Mouse (Mus musculus): ENCODE measurements at regions not wholly inside any gene's neighbourhood (a gene's known extent, or its start where the extent isn't known, plus 50 kb on each side); places are given as distances from the start of the nearest gene placed in this dataset.

DNA sequence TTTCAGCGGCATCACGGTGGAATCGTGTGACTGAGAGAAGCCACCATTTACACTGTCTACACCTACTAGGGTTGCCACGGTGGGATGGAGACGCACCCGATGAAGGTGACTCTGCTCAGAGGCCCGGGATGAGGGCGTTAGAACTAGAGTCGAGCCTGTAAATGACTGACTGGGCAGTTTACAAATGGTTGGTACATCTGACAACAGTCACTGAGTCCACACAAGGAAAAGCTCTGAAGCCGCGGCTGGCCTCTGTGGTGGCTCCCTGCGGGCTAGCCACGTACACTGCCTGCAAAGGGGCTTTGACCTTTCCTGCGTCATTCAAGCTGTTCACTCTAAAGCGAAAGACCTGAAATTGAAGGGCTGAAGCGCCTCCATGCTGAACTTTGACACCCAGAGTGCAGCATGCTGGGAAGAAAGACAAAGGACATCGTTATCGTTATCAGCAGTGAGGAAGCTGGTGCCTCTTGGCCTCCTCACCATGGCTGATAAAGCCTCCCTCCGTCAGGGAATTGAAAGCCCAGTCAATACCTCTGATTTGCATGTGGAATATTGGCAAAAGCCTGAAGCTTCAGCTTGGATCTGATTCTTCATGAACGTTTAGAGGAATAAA is 462.1 kb upstream of the Arglu1 start:
- in situ Hi-C loops (cut with MboI; ENCODE audit: low pct_unique_long_range_greater_than_20kb in 1 of 2, low sequenced_read_pairs in 2 of 2, unreplicated experiment in 1 of 2): no loop called here

DNA sequence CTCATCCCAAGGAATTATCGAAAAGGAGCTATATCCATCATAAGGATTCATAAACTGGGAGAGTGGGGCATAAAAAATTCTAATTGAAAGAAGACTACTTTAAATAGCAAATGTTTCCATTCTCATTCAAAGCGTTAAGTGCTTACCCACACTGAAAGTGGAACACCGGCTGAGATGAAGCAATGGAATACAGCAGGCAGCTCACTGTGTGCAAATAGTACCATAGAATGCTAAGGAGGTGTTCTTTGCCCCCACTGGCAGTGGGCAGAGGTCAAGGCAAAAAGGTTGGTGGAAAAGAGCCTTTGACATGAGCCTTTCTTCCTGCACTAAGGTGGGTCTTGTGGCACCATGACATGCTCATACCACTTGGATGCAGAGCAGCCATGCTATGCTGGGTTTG is 454.0 kb upstream of the Arglu1 start:
- in situ Hi-C loops (cut with MboI; ENCODE audit: low pct_unique_long_range_greater_than_20kb in 1 of 2, low sequenced_read_pairs in 2 of 2, unreplicated experiment in 1 of 2): no loop called here

DNA sequence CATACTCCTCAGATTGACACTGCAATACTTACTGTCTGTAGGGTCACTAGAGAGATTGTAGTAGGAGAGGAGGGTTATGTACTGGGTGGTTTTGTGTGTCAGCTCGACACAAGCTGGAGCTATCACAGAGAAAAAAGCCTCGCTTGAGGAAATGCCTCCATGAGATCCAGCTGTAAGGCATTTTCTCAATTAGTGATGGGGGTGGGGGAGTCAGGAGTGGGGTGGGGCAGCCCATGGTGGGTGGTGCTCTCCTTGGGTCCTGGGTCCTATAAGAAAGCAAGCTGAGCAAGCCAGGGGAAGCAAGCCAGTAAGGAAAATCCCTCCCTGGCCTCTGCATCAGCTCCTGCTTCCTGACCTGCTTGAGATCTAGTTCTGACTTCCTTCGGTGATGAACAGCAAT is 449.5 kb upstream of the Arglu1 start:
- in situ Hi-C loops (cut with MboI; ENCODE audit: low pct_unique_long_range_greater_than_20kb in 1 of 2, low sequenced_read_pairs in 2 of 2, unreplicated experiment in 1 of 2): no loop called here

DNA sequence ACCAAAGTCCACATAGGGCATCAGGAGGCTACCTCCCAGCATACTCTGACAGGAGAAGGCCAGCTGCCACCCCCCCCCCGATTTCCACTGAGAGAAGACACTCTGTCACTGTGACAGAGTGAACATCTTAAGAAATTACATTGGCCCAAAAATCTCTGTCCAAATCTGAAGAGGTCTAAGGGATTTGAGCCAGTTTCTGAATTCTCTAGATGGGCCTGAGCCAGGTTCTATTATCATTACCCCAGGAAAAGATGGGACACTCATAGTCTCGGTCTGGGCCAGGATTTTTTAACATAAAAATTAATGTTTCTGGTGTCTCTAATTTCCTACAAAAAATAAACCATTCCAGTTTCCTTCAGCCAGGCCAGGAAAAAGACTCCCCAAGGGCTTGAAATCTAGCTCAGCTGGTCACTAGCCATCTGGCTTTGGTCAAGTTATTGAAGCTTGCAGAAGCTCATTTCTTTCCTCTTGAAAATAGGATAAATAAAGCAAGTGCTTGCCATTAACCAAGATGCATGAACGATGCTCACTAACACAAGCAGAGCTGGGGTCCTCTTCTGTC is 448.8 kb upstream of the Arglu1 start:
- in situ Hi-C loops (cut with MboI; ENCODE audit: low pct_unique_long_range_greater_than_20kb in 1 of 2, low sequenced_read_pairs in 2 of 2, unreplicated experiment in 1 of 2): no loop called here

DNA sequence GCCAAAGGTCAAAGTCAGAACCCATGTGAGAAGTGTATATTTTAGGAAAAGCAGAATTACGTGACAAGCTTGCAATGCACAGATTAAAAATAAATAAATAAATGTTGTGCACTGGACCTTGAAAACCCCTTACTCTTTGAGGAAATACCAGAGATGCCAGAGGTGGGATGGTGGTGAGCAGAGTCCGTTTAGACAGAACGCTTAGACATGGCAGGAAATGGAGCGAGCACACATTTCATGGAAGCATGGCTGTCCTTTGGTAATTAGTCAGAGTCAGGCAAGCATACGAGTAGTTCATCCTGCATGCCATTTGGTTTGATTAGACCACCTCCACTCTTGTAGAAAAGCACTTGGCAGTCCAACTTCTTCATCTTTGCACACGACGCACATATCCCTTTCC is 443.4 kb upstream of the Arglu1 start:
- in situ Hi-C loops (cut with MboI; ENCODE audit: low pct_unique_long_range_greater_than_20kb in 1 of 2, low sequenced_read_pairs in 2 of 2, unreplicated experiment in 1 of 2): no loop called here

DNA sequence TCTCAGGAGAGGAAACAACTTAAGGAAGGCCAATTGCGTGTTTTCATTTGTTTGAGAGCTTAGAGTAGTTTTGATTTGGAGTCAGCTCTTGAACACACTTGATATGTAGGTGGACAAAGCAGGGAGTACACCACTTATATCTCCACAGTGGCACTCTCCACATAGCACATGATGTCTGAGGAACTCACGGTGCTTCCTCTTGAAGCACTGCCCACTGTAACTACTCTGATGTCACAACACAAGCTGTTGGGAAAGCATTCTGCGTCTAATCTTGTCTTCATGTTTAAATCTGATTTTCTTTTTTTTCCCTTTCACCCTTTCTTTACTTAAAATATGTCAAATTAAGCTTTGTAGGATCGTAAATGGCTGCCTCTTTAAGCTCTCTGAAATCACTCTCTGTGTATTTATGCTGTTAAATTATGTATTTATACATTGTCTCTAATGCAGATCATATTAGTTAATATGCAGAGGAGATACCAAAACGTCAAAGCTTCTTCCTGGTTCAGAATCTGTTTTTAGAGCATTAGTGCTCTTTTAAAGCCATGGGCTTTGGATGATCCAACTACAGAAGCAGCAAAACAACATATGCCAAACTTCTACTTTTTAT is 442.4 kb upstream of the Arglu1 start:
- in situ Hi-C loops (cut with MboI; ENCODE audit: low pct_unique_long_range_greater_than_20kb in 1 of 2, low sequenced_read_pairs in 2 of 2, unreplicated experiment in 1 of 2): no loop called here

DNA sequence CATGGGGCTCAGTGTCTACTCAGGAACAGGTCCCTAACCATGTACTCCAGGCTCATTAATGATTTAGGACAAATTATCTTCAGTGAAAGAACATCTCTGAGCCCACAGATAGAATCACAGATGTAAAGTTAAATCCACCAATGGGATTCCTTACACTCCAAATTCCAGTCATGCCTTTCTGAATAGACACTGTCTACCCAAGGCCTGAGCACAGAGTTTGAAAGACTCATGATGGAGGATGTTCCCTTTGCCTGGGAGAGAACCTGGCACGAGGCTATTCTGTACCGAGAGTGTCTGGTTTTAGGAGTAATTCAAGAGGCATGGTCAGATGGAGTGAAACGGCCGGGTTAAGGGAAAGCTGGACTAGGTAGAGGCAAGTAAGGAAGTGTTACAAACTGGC is 440.9 kb upstream of the Arglu1 start:
- in situ Hi-C loops (cut with MboI; ENCODE audit: low pct_unique_long_range_greater_than_20kb in 1 of 2, low sequenced_read_pairs in 2 of 2, unreplicated experiment in 1 of 2): no loop called here

DNA sequence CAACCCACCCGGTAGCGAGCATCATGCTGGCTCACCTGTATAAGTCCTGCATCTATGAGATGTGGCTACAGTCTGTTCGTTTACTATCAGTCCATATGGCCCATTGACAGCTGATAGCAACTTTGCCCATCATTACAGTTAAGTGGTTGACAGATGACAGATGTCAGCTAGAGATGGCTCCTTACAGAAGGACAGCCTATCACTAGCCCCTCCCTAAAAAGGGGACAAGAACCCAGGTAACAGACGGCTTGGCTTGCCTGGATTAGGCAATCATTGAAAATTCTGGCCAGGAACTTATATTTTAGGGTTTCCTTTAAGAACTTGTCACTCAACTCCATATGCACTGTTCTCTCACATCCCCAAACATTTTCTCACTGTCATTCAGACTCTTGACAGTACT is 434.2 kb upstream of the Arglu1 start:
- in situ Hi-C loops (cut with MboI; ENCODE audit: low pct_unique_long_range_greater_than_20kb in 1 of 2, low sequenced_read_pairs in 2 of 2, unreplicated experiment in 1 of 2): no loop called here

DNA sequence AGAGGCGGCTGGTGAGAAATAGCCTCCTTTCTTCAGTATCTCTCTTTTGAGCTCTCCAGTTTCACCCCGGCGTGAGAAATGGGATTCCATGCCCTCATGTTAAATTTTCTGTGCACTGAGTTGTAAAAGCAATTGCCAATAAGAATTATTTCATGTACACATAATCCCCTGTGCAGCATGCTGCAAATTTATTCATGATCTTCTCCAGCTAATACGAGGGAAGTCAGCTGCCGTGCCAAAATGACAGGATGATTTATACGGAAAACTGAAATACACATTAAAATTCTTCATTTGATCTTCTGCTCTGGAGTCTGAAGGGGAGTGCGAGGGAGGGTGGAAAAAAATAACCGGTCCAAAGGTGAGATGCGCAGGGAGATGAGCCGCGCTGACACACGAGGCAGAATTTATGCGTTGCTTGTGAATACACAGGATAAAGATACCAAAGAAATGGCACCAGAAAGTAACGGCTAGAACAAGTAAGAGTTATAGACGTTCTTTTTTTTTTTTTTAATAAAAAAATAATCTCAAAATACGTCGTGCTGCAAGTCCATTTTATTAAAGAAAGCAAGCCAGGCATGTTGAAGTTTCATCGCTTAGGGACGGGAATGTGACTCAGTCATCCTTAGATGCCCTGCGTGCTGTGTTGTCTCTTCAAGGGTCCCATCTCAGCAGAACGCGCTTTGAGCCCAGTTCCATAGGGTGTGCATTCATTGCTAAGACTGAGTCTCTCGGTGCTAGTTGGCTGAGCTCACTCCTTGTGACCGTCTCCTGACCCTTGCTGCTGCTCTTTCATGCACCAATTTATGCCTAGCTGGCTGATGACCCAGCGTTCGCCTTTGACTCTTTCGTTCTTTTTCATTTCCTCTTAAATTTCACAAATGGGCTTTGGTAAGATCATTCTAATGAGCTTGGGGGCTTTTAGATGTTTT is 427.8 kb upstream of the Arglu1 start:
- in situ Hi-C loops (cut with MboI; ENCODE audit: low pct_unique_long_range_greater_than_20kb in 1 of 2, low sequenced_read_pairs in 2 of 2, unreplicated experiment in 1 of 2): no loop called here

DNA sequence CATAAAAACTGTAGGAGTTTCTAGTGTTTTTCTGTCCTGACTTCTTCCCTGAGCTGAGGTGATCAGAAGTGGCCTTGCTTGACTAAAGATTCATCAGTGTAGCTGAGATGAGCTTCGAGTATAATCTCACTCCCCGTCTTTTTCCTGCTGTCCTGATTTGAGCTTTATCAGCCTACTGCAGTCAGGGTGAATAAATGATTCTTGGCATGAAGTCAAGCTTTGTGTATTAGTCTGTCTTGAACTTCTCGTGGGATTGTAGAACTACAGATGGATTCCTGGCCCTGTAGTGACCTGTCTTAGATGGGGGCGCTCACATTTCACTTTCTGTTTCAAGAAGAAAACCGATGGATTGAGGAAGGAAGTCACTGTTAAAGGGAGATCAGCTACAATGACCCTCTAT is 405.7 kb upstream of the Arglu1 start:
- in situ Hi-C loops (cut with MboI; ENCODE audit: low pct_unique_long_range_greater_than_20kb in 1 of 2, low sequenced_read_pairs in 2 of 2, unreplicated experiment in 1 of 2): no loop called here

DNA sequence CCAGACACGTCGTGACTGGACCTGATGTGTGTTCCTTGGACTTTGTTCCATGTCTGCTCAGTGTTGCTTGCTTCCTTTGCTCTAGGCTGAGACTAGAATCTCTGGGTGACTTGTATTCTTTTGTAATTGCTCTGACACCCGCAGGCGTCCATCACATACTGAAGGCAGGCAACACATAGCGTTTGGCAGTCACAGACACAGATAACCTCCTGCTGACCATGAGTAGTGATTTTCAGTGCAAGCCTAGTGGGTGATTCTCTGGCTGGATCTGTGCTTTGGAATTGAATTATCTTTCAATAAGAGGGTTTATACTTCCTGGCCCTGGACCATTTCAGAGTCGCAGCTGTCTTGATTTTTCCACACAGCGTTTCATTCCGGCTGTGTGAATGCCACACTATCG is 403.7 kb upstream of the Arglu1 start:
- in situ Hi-C loops (cut with MboI; ENCODE audit: low pct_unique_long_range_greater_than_20kb in 1 of 2, low sequenced_read_pairs in 2 of 2, unreplicated experiment in 1 of 2): no loop called here

DNA sequence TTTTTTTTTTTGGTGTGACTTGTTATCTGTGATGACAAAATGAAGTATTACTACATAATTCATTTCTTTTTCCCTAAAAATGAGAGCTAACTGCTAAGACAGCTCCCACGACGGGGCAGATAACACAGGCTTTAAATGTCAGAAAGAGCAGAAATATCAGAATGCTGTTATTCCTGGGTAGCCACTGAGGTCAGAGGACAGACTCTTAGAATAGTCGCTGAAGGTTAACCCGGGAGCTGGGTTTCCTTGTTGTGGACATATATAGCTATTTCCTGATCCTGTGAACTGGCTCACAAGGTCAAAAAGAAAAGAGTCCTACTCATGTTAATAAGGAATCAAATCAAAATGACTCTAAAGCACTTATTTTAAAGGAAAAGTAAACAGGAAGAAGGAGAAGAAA is 403.0 kb upstream of the Arglu1 start:
- in situ Hi-C loops (cut with MboI; ENCODE audit: low pct_unique_long_range_greater_than_20kb in 1 of 2, low sequenced_read_pairs in 2 of 2, unreplicated experiment in 1 of 2): no loop called here

DNA sequence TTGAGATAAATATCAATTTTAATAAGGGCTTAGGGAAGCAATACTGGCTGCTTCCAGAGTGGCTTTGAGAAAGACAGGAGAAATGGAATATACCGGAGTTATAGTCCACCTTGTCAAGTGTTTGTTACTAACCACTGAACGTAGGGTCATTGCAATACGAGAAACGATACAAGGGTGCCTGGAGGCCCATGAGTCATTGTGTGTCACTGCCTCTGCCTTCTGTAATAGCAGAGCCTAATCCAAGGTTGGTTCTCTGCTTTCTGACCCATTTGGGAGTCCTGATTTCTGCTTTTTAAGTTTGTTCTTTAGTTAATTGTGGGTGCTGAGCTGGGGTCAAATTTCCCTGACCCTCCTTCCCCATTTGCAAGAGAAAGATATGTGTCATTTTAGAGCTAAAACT is 382.4 kb upstream of the Arglu1 start:
- in situ Hi-C loops (cut with MboI; ENCODE audit: low pct_unique_long_range_greater_than_20kb in 1 of 2, low sequenced_read_pairs in 2 of 2, unreplicated experiment in 1 of 2): no loop called here

DNA sequence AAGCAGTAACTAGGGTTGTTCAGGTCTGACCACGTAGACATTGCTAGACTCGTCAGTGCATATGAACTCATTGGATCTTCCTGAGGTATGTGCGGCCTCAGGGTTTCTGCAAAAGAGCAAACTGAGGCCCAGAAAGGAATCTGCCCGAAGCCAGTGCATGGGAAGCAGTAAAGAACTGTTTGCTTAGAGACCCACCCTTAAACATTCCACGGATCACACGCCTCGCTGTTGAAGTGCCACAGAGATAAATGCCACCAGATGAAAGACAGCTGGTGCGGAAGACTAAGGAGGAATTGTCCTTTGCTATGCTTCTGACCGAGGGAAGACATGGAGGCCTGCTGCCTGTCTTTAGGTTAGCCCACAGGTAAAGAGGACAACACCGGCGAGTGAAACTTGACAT is 382.0 kb upstream of the Arglu1 start:
- in situ Hi-C loops (cut with MboI; ENCODE audit: low pct_unique_long_range_greater_than_20kb in 1 of 2, low sequenced_read_pairs in 2 of 2, unreplicated experiment in 1 of 2): no loop called here

DNA sequence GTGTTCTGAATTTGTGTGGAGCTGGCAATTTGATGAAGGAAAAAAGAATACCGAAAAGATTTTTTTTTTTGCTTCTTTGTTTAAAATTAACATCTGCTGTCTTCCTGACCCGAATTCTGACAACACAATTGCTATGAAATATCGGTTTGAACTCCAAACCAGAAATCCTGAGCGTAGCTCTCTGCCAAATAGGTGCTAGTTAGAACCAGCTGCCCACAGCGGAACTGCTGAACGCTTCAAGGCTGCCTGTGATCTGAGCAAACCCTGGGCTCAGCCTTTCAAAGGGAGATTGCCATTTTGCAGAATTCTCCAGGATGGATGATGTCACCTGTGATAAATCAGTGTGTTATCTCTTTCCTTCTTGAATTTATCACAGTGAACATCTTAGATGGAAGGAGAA is 380.6 kb upstream of the Arglu1 start:
- in situ Hi-C loops (cut with MboI; ENCODE audit: low pct_unique_long_range_greater_than_20kb in 1 of 2, low sequenced_read_pairs in 2 of 2, unreplicated experiment in 1 of 2): no loop called here

DNA sequence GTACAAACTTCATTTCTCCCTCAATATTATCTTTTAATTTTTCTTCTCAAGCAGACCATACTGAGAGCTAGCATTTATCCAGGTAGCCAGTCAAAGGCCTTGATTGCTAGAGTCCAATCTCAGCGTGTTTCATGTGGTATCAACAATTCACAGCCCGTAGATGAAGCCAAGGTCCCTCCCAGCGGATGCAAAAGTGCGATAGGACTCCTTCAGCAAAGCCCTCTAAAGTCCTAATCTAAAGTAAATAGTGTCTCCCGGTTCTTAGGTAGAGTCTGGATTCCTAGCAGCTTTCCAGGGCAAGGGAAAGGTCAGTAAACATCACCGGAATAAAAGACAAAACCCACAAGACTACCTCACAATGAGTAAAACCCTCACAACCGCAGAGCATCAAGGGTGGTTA is 379.5 kb upstream of the Arglu1 start:
- in situ Hi-C loops (cut with MboI; ENCODE audit: low pct_unique_long_range_greater_than_20kb in 1 of 2, low sequenced_read_pairs in 2 of 2, unreplicated experiment in 1 of 2): no loop called here

DNA sequence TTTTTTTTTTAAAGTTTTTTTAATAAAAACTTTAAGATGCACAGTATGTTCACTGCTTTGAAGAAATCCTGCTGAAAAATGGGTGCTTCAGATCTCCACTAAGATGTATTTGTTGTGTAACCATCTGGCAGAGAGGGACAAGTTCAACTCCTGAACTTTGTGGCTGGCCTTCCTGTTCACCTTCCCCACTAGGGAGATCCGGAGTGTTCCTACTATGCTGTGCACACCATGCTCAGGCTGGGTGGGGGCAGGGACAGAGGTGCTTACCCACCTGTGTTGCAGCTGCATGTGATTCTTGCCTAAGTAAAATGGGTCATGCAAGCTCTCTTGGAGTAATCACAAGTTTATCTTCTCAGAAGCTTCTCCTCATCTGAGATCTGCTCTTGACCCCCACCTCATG is 377.4 kb upstream of the Arglu1 start:
- in situ Hi-C loops (cut with MboI; ENCODE audit: low pct_unique_long_range_greater_than_20kb in 1 of 2, low sequenced_read_pairs in 2 of 2, unreplicated experiment in 1 of 2): no loop called here

DNA sequence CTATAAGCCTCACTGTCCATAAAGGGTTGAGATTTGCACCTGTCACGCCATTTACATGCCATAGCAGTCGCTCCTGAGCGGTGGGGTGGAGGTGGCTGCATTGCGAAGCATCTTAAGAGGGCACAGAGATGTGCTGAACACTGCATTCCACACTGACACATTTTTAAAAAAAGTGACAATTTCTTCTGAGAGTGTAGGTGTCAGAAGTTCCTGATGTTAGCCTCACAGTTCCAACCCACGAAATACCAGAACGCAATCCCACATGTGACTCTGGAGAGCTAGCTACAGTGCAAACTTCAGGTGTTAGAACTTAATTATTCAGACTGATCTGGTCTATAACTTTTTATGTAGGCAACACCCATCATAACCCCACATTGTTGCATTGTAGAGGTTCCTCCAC is 369.8 kb upstream of the Arglu1 start:
- in situ Hi-C loops (cut with MboI; ENCODE audit: low pct_unique_long_range_greater_than_20kb in 1 of 2, low sequenced_read_pairs in 2 of 2, unreplicated experiment in 1 of 2): no loop called here

DNA sequence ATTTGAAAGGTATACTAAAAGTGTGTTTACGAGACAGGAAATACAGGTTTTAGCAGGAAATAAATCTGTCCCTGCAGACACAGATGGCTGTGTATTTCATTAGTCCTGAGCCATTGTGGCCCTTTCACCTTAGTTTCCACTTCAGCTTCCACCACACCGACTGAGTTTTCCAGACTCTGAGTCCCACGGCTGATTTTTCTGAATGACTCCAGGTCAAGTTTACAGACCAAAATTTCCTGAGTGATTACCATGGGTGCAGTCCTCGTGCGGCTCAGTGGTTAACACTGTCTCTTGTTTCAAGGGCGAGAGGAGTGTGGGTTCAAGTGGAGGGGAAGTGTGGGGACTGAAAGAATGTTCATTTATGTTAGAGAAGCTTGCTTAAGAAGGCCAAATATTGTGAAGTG is 365.1 kb upstream of the Arglu1 start:
- in situ Hi-C loops (cut with MboI; ENCODE audit: low pct_unique_long_range_greater_than_20kb in 1 of 2, low sequenced_read_pairs in 2 of 2, unreplicated experiment in 1 of 2): no loop called here

DNA sequence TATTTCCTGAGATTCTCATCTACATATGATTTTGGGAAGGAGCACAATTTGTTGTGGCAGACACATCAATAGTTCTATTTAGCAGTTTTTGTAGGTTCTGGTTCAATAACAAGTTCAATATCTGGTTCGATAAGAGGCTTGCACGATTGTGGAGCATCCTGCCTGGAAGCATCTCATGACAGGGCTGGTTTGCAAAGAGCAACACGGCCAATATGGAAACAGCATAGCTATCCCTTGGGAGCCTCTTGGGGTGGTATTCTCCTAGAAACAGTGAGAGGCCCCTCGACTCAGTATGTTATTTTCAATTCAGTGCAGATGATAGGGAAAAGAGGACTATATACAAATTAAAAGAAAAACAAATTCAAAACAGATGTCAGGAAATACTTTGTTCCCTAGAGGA is 364.5 kb upstream of the Arglu1 start:
- in situ Hi-C loops (cut with MboI; ENCODE audit: low pct_unique_long_range_greater_than_20kb in 1 of 2, low sequenced_read_pairs in 2 of 2, unreplicated experiment in 1 of 2): no loop called here

Measured in mouse embryonic stem cell (cell line).